Mouse (Mus musculus): ENCODE measurements around the gene Foxred2. TPM values are rescaled to one million over a fixed set of nuclear protein-coding genes. Genes with fewer than 3 reads are reported as not detected.

The Foxred2 gene
- polyA plus RNA-seq (2015; fragmentation: Nextera tagmentation; extraction: Ambion mirVana), result 0.48 and 1.2 TPM in 2 replicates

GRCm38 (mm10) chr15:77956404-77956901 is at the start of gene Foxred2:
TSS of gene Foxred2 (minus strand) at chr15:77956722.
- H3K36me3 ChIP-seq, result peaks cover 31% of the 10 kb centered on the region
- under 1% methylated on average over 39 of the region's 39 CpGs for WGBS
- H3K4me1 ChIP-seq (replicated peaks), result peaks cover 15% of the 10 kb centered on the region
- peak within 1 kb of the TSS; percentile 87 for H3K4me2 ChIP-seq
- peak; percentile 86 for ATAC-seq (replicated peaks; ENCODE audit: insufficient number of reproducible peaks, insufficient read depth, low FRiP score, low read depth)
- H3K9me3 ChIP-seq (replicated peaks), result no peaks in the 10 kb centered on the region
- H3K4me3 ChIP-seq, result peak within 1 kb of the TSS; percentile 55
- peak within 1 kb of the TSS; percentile 40; the same call in 1 of the 2 replicates for H3K9ac ChIP-seq
- peaks cover 29% of the 10 kb centered on the region for H3K27me3 ChIP-seq
- no peak within 1 kb of the TSS for H3K27ac ChIP-seq

DNA sequence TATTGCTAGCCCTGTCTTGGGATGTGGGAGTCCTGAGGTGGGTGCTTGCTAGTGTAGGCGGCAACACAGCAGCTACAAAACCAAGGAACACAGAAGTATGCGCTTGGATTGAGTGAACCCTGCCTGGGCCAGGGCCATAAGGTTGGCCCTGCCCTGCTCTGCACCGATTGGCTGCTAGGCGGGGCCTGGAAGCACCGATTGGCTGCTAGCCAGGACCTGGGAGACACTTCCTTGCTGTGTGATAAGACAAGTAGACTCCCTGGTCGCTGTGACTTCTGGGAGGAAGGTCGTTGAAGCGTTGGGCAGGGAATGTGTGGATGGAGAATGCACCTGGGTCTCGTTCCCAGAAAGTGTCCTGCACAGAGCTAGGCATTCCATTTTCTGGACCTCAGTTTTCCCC is 47.4 kb upstream of the Foxred2 start:
- no peaks in the 10 kb centered on the region for H3K9me3 ChIP-seq (replicated peaks)
- H3K27me3 ChIP-seq, result no peaks in the 10 kb centered on the region
- WGBS, result 32% methylated on average over 9 of the region's 9 CpGs
- H3K4me3 ChIP-seq, result no peak overlapping the region
- ATAC-seq (replicated peaks; ENCODE audit: insufficient number of reproducible peaks, insufficient read depth, low FRiP score, low read depth), result no peak
- no peaks in the 10 kb centered on the region for H3K36me3 ChIP-seq
- no peak overlapping the region for H3K27ac ChIP-seq
- no peak overlapping the region for H3K4me2 ChIP-seq
- H3K4me1 ChIP-seq (replicated peaks), result 0 out of 2 replicates have a peak, but pooled peaks cover 3% of the 10 kb centered on the region
- H3K9ac ChIP-seq, result no peak overlapping the region

DNA sequence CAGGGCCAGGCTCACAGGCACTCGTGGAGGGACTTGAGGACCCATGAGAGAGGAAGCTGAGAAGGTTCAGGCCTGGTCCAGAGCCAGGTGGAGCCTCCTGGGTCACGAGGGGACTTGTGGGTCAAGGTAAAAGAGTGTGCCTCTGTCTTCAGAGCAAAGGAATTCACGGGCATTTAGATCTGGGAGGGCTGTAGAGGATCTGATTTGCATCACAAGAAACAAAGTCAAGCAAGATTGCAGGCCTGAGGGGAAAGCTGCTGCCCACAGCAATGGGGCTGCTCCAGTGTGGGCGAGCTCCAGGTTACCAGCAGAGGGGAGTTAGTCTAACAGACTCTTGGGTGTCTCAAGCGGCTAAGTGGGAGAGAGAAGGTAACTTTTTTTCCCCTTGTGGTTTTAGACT is 44.9 kb upstream of the Foxred2 start:
- Histone ChIP-seq H3K4me2 (no peak overlapping the region), H3K4me1 (replicated peaks) (0 out of 2 replicates have a peak, but pooled peaks cover 3% of the 10 kb centered on the region), H3K9me3 (replicated peaks) (no peaks in the 10 kb centered on the region), H3K4me3 (no peak overlapping the region), H3K36me3 (no peaks in the 10 kb centered on the region), H3K27me3 (peaks cover 6% of the 10 kb centered on the region; the same call in 1 of the 2 replicates), H3K9ac (no peak overlapping the region), H3K27ac (no peak overlapping the region)
- no peak for ATAC-seq (replicated peaks; ENCODE audit: insufficient number of reproducible peaks, insufficient read depth, low FRiP score, low read depth)
- 38% methylated on average over 5 of the region's 5 CpGs for WGBS

DNA sequence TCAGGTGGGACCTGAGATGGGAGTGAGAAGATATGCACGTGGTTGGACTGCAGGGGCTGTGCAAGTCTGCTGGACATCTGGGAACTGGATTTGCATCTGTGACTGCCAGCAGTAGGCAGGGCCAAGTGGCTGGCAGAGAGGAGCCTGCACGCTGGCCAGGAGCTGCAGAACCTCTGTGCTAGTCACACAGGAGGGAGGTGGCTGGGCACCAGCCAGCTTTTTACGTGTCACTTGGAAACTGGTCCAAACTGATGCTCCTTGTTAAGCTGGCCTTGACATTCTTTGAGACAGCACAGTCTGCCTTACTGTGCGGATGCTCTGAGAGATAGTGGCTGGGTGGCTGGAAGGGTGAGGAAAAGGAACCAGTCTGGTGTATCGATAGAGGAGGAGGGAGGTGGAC is 32.0 kb upstream of the Foxred2 start:
- no peak overlapping the region for H3K9ac ChIP-seq
- H3K27ac ChIP-seq, result no peak overlapping the region
- no peaks in the 10 kb centered on the region for H3K4me1 ChIP-seq (replicated peaks)
- no peak overlapping the region for H3K4me2 ChIP-seq
- H3K9me3 ChIP-seq (replicated peaks), result no peaks in the 10 kb centered on the region
- WGBS, result 45% methylated on average over 5 of the region's 5 CpGs
- H3K36me3 ChIP-seq, result no peaks in the 10 kb centered on the region
- ATAC-seq (replicated peaks; ENCODE audit: insufficient number of reproducible peaks, insufficient read depth, low FRiP score, low read depth), result no peak
- H3K4me3 ChIP-seq, result no peak overlapping the region
- H3K27me3 ChIP-seq, result no peaks in the 10 kb centered on the region

- peaks cover 8% of the 10 kb centered on the region; the same call in 1 of the 2 replicates for H3K27me3 ChIP-seq
- H3K4me2 ChIP-seq, result no peak overlapping the region
- H3K36me3 ChIP-seq, result no peaks in the 10 kb centered on the region
- ATAC-seq (replicated peaks; ENCODE audit: insufficient number of reproducible peaks, insufficient read depth, low FRiP score, low read depth), result no peak
- H3K9me3 ChIP-seq (replicated peaks), result no peaks in the 10 kb centered on the region
- 23% methylated on average over 3 of the region's 3 CpGs for WGBS
- H3K4me1 ChIP-seq (replicated peaks), result no peaks in the 10 kb centered on the region
- H3K4me3 ChIP-seq, result no peak overlapping the region
- no peak overlapping the region for H3K9ac ChIP-seq
- H3K27ac ChIP-seq, result no peak overlapping the region
Measured at GRCm38 (mm10) chr15:77983391-77983790, 26.9 kb upstream of the Foxred2 start.

- Histone ChIP-seq H3K4me1 (replicated peaks) (no peaks in the 10 kb centered on the region), H3K27ac (no peak overlapping the region), H3K4me3 (no peak overlapping the region), H3K36me3 (no peaks in the 10 kb centered on the region), H3K4me2 (no peak overlapping the region), H3K9me3 (replicated peaks) (no peaks in the 10 kb centered on the region), H3K27me3 (peaks cover 8% of the 10 kb centered on the region; the same call in 1 of the 2 replicates), H3K9ac (no peak overlapping the region)
- ATAC-seq (replicated peaks; ENCODE audit: insufficient number of reproducible peaks, insufficient read depth, low FRiP score, low read depth), result no peak
- WGBS, result 28% methylated on average over 18 of the region's 18 CpGs
Measured at GRCm38 (mm10) chr15:77982195-77982939, 25.8 kb upstream of the Foxred2 start.

DNA sequence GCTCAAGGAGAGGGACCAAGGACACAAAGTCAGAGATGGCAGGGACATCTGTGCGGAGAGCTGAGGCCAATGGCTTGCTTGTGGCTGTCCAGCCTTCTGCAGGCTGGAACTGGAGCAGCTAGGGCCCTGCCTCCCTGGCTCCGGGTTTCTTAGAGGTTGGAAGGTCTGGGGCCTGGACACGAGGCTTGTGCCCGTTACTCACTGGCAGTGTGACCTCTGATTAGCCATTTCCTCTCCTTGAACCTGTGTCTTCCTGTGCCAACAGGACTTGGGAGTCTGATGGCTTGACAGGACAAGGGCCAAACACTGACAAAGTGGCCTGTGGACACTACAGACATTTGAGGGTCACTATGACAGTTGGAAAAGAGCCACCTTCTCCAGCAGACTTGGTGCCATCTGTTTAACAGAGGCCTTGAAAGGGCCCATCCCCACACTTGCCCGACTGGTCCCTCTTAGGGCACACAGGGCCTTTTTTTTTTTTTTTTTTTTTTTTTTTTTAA is 24.7 kb upstream of the Foxred2 start:
- whole genome bisulfite sequencing, result 59% methylated on average over 5 of the region's 5 CpGs

DNA sequence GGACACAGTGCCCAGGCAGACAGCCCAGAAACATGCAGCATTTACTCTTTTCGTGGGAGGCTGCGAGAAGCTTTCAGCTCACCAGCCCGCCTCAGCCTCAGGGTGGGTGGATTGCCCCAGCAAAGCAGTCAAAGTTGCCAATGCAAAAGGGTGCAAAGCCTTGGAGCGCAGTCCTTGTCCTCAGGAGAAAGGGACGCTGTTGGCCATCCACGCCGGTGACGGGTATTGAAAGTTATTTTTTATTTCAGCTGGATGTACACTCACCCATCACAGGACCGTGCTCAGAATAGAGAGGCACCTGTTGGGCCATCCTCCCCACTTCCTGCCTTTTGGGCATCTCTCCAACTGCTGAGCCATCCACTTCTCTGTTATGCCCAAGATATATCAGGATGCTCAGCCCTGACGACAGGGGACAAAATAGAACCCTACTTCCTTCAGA is 22.9 kb upstream of the Foxred2 start:
- no peak for ATAC-seq (replicated peaks; ENCODE audit: insufficient number of reproducible peaks, insufficient read depth, low FRiP score, low read depth)
- no peak overlapping the region for H3K4me2 ChIP-seq
- no peak overlapping the region for H3K27ac ChIP-seq
- H3K36me3 ChIP-seq, result no peaks in the 10 kb centered on the region
- no peak overlapping the region for H3K9ac ChIP-seq
- H3K4me1 ChIP-seq (replicated peaks), result no peaks in the 10 kb centered on the region
- whole genome bisulfite sequencing, result 76% methylated on average over 10 of the region's 10 CpGs
- no peaks in the 10 kb centered on the region for H3K9me3 ChIP-seq (replicated peaks)
- peaks cover 8% of the 10 kb centered on the region; the same call in 1 of the 2 replicates for H3K27me3 ChIP-seq
- H3K4me3 ChIP-seq, result no peak overlapping the region

More for the DNA sequence above, 24.7 kb upstream of the Foxred2 start:
- H3K9me3 ChIP-seq (replicated peaks), result no peaks in the 10 kb centered on the region
- H3K27ac ChIP-seq, result no peak overlapping the region
- H3K9ac ChIP-seq, result no peak overlapping the region
- ATAC-seq (replicated peaks; ENCODE audit: insufficient number of reproducible peaks, insufficient read depth, low FRiP score, low read depth), result no peak
- peaks cover 8% of the 10 kb centered on the region; the same call in 1 of the 2 replicates for H3K27me3 ChIP-seq
- H3K4me2 ChIP-seq, result no peak overlapping the region
- H3K4me1 ChIP-seq (replicated peaks), result no peaks in the 10 kb centered on the region
- no peak overlapping the region for H3K4me3 ChIP-seq
- no peaks in the 10 kb centered on the region for H3K36me3 ChIP-seq

DNA sequence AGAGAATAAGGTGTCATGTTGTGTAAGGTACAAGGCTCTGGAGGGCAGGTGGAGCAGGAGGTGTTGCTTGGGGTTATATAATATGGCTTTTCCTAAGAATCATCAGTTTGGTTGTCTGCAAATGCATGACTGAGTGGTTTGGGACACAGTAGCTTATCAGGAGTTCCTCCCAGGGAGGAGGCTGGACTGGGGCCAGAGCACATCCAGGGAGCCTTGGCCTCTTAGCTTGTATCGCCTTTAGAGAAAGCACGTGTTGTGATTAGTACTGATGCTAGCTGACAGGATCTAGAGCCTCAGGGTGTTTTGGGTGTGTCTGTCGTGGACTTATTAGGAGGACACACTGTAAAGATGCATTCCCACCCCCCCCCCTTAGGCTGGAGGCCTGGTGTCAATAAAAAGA is 21.1 kb upstream of the Foxred2 start:
- Histone ChIP-seq H3K4me1 (replicated peaks) (no peaks in the 10 kb centered on the region), H3K27me3 (peaks cover 6% of the 10 kb centered on the region; the same call in 1 of the 2 replicates), H3K36me3 (no peaks in the 10 kb centered on the region), H3K27ac (no peak overlapping the region), H3K4me2 (no peak overlapping the region), H3K4me3 (no peak overlapping the region), H3K9ac (no peak overlapping the region), H3K9me3 (replicated peaks) (no peaks in the 10 kb centered on the region)
- no peak for ATAC-seq (replicated peaks; ENCODE audit: insufficient number of reproducible peaks, insufficient read depth, low FRiP score, low read depth)
- 42% methylated on average over 3 of the region's 3 CpGs for WGBS

DNA sequence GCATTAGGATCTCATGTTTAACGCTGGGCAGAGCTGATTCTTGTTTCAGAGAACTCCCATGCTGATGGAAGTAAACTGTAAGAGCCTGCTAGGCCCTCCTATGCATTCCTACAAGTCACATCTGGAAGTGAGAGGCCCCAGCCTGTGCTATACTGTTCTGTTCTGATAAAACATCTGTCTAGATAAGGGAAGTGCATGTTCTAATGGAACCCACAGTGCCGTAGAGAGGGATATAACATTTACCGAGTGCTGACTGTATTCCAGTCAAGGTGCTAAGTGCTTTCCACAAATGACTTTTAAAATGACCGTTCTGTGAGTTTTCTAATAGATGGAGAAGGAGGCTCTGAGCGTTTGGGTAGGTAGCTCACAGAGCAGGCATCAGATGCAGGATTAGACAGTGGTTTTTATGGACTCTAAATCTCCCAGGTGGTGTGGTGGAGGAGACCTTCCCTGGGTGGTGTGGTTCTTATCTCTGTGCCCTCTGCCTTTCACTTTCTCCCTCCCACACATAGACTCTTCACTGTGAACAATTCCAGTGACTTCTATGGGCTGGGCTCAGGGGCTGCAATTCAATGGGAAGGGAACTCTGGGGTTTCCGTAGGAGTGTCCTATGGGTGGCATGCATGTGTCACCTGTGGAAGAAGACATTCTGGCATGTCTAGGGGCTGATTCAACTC is 17.8 kb upstream of the Foxred2 start:
- no peak overlapping the region for H3K9ac ChIP-seq
- H3K27ac ChIP-seq, result no peak overlapping the region
- no peak for ATAC-seq (replicated peaks; ENCODE audit: insufficient number of reproducible peaks, insufficient read depth, low FRiP score, low read depth)
- WGBS, result 55% methylated on average over 6 of the region's 6 CpGs
- H3K4me3 ChIP-seq, result no peak overlapping the region
- peaks cover 11% of the 10 kb centered on the region for H3K4me1 ChIP-seq (replicated peaks)
- H3K27me3 ChIP-seq, result 0 out of 2 replicates have a peak, but pooled peaks cover under 1% of the 10 kb centered on the region
- no peaks in the 10 kb centered on the region for H3K36me3 ChIP-seq
- no peak overlapping the region for H3K4me2 ChIP-seq
- H3K9me3 ChIP-seq (replicated peaks), result no peaks in the 10 kb centered on the region

All from heart, embryonic 15.5 days (tissue).